Mouse (Mus musculus) heart, embryonic 15.5 days (tissue): ENCODE data around the gene Zp3. TPM values are rescaled to one million over a fixed set of nuclear protein-coding genes. Genes with fewer than 3 reads are reported as not detected.

Source experiments
- ATAC-seq: fragments of 200-750 bp; cut with Nextera tagmentation; replicated peaks from 2 replicates; pipeline ENCODE4 v1.8.0; 2017; ENCODE audit warnings: low read depth, moderate TSS enrichment; ENCODE audit not compliant: insufficient number of reproducible peaks, insufficient read depth, low FRiP score
- H3K27ac ChIP-seq: fragments of 300-500 bp; sonication (generic); 2 replicates; pipeline ENCODE4 v1.5.1; 2015; ENCODE audit warnings: mild to moderate bottlenecking, inconsistent platforms
- H3K27me3 ChIP-seq: fragments of 300-500 bp; sonication (generic); 2 replicates; pipeline ENCODE4 v1.6.1; 2015; ENCODE audit warnings: inconsistent platforms
- H3K36me3 ChIP-seq: fragments of 300-500 bp; sonication (generic); 2 replicates; pipeline ENCODE4 v1.6.1; 2015; ENCODE audit warnings: mild to moderate bottlenecking, inconsistent platforms
- H3K4me1 ChIP-seq: fragments of 300-500 bp; sonication (generic); replicated peaks from 2 replicates; pipeline ENCODE4 v1.6.1; 2015; ENCODE audit warnings: inconsistent platforms
- H3K4me2 ChIP-seq: fragments of 300-500 bp; sonication (generic); 2 replicates; pipeline ENCODE4 v1.6.1; 2015; ENCODE audit warnings: inconsistent platforms, mild to moderate bottlenecking, moderate library complexity
- H3K4me3 ChIP-seq: fragments of 300-500 bp; sonication (generic); 2 replicates; pipeline ENCODE4 v1.5.1; 2015; ENCODE audit warnings: mild to moderate bottlenecking, inconsistent platforms
- H3K9ac ChIP-seq: fragments of 300-500 bp; sonication (generic); 2 replicates; pipeline ENCODE4 v1.6.1; 2015; ENCODE audit warnings: mild to moderate bottlenecking, inconsistent platforms
- H3K9me3 ChIP-seq: fragments of 300-500 bp; sonication (generic); replicated peaks from 2 replicates; pipeline ENCODE4 v1.6.1; 2016; ENCODE audit warnings: inconsistent platforms
- WGBS: fragments of 180-500 bp; shearing (Covaris S2); methylation state at CpG from one replicate; pipeline ENCODE4 v1.1.7; 2015; ENCODE audit warnings: mixed read lengths; 5-methylcytosine and 5-hydroxymethylcytosine counted together
- polyA plus RNA-seq: library from polyadenylated mRNA; unstranded; fragments of >200 nt; fragmentation: Nextera tagmentation; extraction: Ambion mirVana; gene quantifications from 2 replicates; pipeline ENCODE4 v1.2.1, GENCODE M21; 2015

Zp3 gene
- polyA plus RNA-seq, 1 experiment from 2014 or later: not detected

DNA sequence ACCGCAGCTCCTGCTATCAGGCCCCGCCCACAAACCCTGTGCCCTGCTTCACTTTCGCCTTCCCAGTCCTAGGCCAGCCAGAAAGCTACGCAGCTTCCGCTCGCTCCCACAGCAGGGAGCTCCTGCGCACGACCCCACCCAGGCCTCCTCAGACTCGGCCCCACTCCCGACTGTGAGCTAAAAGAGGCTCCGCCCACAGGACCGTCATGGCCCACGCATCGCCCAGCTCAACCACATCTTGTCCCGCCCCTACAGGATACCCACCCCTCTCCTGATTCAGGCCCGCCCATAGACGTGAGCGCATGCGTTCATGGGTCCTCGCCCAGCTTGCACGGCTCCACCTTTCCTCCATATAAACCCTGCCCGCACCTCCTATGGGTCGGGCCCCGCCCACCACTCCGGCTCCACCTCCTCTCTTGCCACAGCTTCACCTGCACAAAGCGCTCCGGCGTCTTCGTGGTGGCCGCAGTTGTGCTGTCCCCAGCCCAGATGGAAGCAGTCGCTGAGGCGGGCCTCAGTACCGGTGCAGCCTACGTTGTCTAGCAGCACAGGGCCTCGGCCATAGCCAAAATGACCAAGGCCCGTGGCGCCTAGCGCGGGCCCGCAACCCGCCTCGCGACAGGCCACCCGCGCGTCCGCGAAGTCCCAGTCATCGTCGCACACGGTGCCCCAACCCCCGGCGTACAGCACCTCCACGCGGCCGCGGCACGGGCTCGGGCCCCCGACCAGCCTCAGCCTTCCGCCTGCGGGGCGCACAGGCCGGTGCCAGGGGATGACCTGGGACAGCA lies 17.2 kb upstream of the Zp3 start:
- H3K27ac ChIP-seq: peak overlapping the region; percentile 95
- H3K9ac ChIP-seq: peak overlapping the region; percentile 90
- peaks cover 30% of the 10 kb centered on the region for H3K4me1 ChIP-seq
- H3K27me3 ChIP-seq: no peaks in the 10 kb centered on the region
- H3K36me3 ChIP-seq: no peaks in the 10 kb centered on the region
- H3K4me2 ChIP-seq: peak overlapping the region; percentile 98
- H3K4me3 ChIP-seq: peak overlapping the region; percentile 72
- H3K9me3 ChIP-seq: no peaks in the 10 kb centered on the region
- ATAC-seq: peak; percentile 93
- WGBS: under 1% methylated on average over 63 of the region's 64 CpGs

DNA sequence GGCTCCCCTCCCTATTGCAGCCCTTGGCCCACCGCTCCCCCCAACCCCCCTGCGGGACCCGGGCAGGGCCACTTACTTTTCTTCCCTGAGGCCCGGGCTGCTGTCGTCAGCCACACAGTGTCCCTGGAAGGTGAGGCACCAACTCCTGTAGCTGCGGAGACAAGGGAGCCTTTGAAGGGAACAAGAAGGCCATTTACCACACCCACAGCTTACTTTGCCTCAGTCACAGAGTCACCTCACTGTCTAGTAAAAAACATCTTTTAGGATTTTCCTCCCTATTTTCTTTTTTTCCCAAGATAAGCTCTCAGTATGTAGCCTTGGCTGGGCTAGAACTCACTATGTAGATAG lies 16.6 kb upstream of the Zp3 start:
- 10% methylated on average over 6 of the region's 6 CpGs for WGBS
- Histone ChIP-seq H3K27me3 (no peaks in the 10 kb centered on the region), H3K4me2 (peak overlapping the region; percentile 98), H3K27ac (peak overlapping the region; percentile 95), H3K4me3 (peak overlapping the region; percentile 72), H3K9ac (peak overlapping the region; percentile 90), H3K9me3 (no peaks in the 10 kb centered on the region), H3K4me1 (peaks cover 27% of the 10 kb centered on the region), H3K36me3 (no peaks in the 10 kb centered on the region)
- no peak for ATAC-seq

DNA sequence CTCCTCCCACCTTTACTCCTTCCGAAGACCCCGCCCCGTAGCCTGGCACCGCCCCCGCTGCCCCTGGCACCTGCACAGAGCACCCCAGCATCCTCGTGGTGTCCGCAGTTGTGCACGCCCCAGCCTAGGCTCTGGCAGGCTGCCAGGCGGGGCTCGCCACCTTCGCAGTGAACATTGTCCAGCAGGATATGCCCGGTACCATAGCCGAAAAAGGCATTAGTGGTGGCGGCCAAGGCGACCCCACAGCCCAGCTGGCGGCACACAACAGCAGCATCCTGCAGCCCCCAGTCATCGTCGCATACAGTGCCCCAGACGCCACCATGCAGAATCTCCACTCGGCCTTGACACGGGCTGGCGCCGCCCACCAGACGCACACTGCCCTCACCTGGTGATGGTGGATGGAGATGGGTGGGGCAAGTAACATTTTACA lies 14.4 kb upstream of the Zp3 start:
- H3K4me3 ChIP-seq: peak overlapping the region; percentile 24
- no peak for ATAC-seq
- H3K4me1 ChIP-seq: peaks cover 24% of the 10 kb centered on the region
- peak overlapping the region; percentile 29; the same call in 1 of the 2 replicates for H3K9ac ChIP-seq
- H3K27me3 ChIP-seq: no peaks in the 10 kb centered on the region
- no peak overlapping the region for H3K27ac ChIP-seq
- 8% methylated on average over 24 of the region's 24 CpGs for WGBS
- H3K36me3 ChIP-seq: no peaks in the 10 kb centered on the region
- H3K4me2 ChIP-seq: peak overlapping the region; percentile 61
- H3K9me3 ChIP-seq: no peaks in the 10 kb centered on the region

GRCm38 (mm10) chr5:135966866-135967265 lies 13.0 kb upstream of the Zp3 start:
- no peak for ATAC-seq
- 51% methylated on average over 9 of the region's 9 CpGs for WGBS

DNA sequence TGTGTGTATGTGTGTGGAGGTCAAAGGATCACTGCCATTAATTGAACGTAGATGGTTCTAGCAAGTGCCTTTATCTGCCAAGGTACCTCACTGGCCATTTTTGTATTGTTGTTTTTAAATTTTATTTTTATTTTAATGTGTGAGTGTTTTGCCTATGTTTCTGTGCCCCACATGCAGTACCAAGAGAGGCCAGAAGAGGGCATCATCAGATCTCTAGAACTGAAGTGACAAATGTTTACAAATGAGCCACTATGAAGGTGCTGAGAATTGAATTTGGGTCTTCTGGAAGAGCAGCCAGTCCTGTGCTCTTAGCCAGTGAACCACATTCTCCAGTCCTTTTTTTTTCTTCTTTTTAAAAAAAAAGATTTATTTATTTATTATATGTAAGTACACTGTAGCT lies 11.1 kb upstream of the Zp3 start:
- Histone ChIP-seq H3K4me3 (no peak overlapping the region), H3K4me1 (peaks cover 12% of the 10 kb centered on the region), H3K9ac (no peak overlapping the region), H3K4me2 (no peak overlapping the region), H3K27ac (no peak overlapping the region), H3K27me3 (no peaks in the 10 kb centered on the region), H3K9me3 (no peaks in the 10 kb centered on the region), H3K36me3 (no peaks in the 10 kb centered on the region)
- WGBS: 55% methylated on average over 1 of the region's 1 CpGs
- ATAC-seq: no peak

More at GRCm38 (mm10) chr5:135966866-135967265, 13.0 kb upstream of the Zp3 start:
- H3K9ac ChIP-seq: no peak overlapping the region
- H3K27ac ChIP-seq: no peak overlapping the region
- H3K4me2 ChIP-seq: no peak overlapping the region
- H3K9me3 ChIP-seq: no peaks in the 10 kb centered on the region
- H3K4me1 ChIP-seq: peaks cover 19% of the 10 kb centered on the region
- no peak overlapping the region for H3K4me3 ChIP-seq
- no peaks in the 10 kb centered on the region for H3K27me3 ChIP-seq
- no peaks in the 10 kb centered on the region for H3K36me3 ChIP-seq

DNA sequence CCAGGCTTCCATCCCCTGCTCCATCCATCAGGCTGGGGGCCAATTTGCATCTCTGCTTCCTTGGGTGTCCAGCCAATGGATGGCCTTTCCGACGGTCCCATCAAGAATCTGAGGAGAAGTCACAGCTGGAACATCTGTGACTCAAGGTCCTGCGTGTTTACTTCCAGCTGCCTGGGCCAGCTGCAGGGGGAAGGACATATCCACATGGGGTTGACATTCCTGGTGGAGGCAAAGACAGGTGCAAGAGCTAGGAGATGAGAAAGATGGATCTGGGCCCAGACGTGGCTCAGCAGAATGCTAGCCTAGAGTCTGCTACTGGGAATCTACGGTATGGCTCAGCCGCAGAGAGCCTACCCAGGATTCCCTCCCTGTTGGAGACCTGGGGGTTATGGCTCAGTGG lies 9.7 kb upstream of the Zp3 start:
- no peak overlapping the region for H3K4me2 ChIP-seq
- no peaks in the 10 kb centered on the region for H3K27me3 ChIP-seq
- no peak overlapping the region for H3K4me3 ChIP-seq
- no peak overlapping the region for H3K9ac ChIP-seq
- 72% methylated on average over 6 of the region's 6 CpGs for WGBS
- peaks cover 9% of the 10 kb centered on the region for H3K4me1 ChIP-seq
- ATAC-seq: no peak
- H3K9me3 ChIP-seq: no peaks in the 10 kb centered on the region
- H3K27ac ChIP-seq: no peak overlapping the region
- no peaks in the 10 kb centered on the region for H3K36me3 ChIP-seq

DNA sequence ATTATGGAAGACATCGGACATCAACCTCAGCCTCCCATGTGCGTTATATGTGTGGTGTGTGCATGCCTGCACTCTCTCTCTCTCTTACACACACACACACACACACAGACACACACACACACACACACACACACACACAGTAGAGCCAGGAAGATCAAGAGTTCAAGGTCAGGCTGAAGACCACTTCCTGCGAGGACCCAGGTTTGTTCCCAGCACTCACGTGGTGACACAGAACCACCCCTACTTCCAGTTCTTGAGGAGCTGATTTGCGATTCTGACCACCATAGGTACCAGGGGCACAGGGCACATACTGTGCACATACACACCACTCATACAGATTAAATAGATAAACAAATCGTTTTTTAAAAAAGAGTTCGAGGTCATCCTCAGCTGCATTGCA lies 8.0 kb upstream of the Zp3 start:
- Histone ChIP-seq H3K27me3 (no peaks in the 10 kb centered on the region), H3K4me2 (no peak overlapping the region), H3K36me3 (no peaks in the 10 kb centered on the region), H3K9ac (no peak overlapping the region), H3K9me3 (no peaks in the 10 kb centered on the region), H3K4me3 (no peak overlapping the region), H3K4me1 (0 out of 2 replicates have a peak, but pooled peaks cover 2% of the 10 kb centered on the region), H3K27ac (no peak overlapping the region)
- 85% methylated on average over 7 of the region's 7 CpGs for WGBS
- no peak for ATAC-seq

GRCm38 (mm10) chr5:135974365-135974764 lies 5.5 kb upstream of the Zp3 start, which contains the start of gene Ssc4d:
Gene Ssc4d, minus strand, starts transcription at chr5:135974531.
- Histone ChIP-seq H3K27ac (no peak within 1 kb of the TSS), H3K9me3 (no peaks in the 10 kb centered on the region), H3K27me3 (no peaks in the 10 kb centered on the region), H3K4me1 (0 out of 2 replicates have a peak, but pooled peaks cover 2% of the 10 kb centered on the region), H3K9ac (no peak within 1 kb of the TSS), H3K4me2 (no peak within 1 kb of the TSS), H3K36me3 (no peaks in the 10 kb centered on the region), H3K4me3 (no peak within 1 kb of the TSS)
- ATAC-seq: no peak
- 18% methylated on average over 9 of the region's 9 CpGs for WGBS

- no peak overlapping the region for H3K4me3 ChIP-seq
- no peaks in the 10 kb centered on the region for H3K9me3 ChIP-seq
- no peaks in the 10 kb centered on the region for H3K36me3 ChIP-seq
- no peak overlapping the region for H3K9ac ChIP-seq
- WGBS: 89% methylated on average over 8 of the region's 8 CpGs
- H3K4me2 ChIP-seq: no peak overlapping the region
- 0 out of 2 replicates have a peak, but pooled peaks cover 2% of the 10 kb centered on the region for H3K4me1 ChIP-seq
- H3K27me3 ChIP-seq: no peaks in the 10 kb centered on the region
- no peak for ATAC-seq
- H3K27ac ChIP-seq: no peak overlapping the region
These were observed 3.8 kb upstream of the Zp3 start for GRCm38 (mm10) chr5:135975893-135976668.

DNA sequence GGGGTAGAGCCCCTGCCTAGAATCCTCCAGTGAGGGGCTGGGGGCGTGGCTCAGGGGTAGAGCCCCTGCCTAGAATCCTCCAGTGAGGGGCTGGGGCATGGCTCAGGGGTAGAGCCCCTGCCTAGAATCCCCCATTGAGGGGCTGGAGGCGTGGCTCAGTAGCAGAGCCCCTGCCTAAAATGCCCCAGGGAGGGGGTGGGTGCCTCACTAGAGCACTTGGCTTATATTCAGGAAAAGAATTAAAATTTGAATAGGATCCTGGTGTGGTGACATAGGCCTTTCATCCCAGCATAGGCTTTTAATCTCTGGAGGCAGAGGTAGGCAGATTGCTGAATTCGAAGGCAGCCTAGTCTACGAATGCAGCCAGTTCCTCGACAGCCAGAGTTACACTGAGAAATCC lies 518 bp upstream of the Zp3 start:
- no peaks in the 10 kb centered on the region for H3K27me3 ChIP-seq
- H3K4me2 ChIP-seq: no peak overlapping the region
- H3K9ac ChIP-seq: no peak overlapping the region
- H3K4me3 ChIP-seq: no peak overlapping the region
- 69% methylated on average over 5 of the region's 5 CpGs for WGBS
- ATAC-seq: no peak
- H3K4me1 ChIP-seq: 0 out of 2 replicates have a peak, but pooled peaks cover under 1% of the 10 kb centered on the region
- H3K36me3 ChIP-seq: no peaks in the 10 kb centered on the region
- H3K9me3 ChIP-seq: no peaks in the 10 kb centered on the region
- H3K27ac ChIP-seq: no peak overlapping the region

GRCm38 (mm10) chr5:135982398-135982797 lies 2.5 kb downstream of the Zp3 start:
- no peak overlapping the region for H3K4me2 ChIP-seq

More at GRCm38 (mm10) chr5:135982398-135982797, 2.5 kb downstream of the Zp3 start:
- ATAC-seq: no peak
- no peak overlapping the region for H3K27ac ChIP-seq
- H3K9ac ChIP-seq: no peak overlapping the region
- 36% methylated on average over 6 of the region's 6 CpGs for WGBS
- no peaks in the 10 kb centered on the region for H3K4me1 ChIP-seq
- H3K4me3 ChIP-seq: no peak overlapping the region
- H3K27me3 ChIP-seq: no peaks in the 10 kb centered on the region
- no peaks in the 10 kb centered on the region for H3K9me3 ChIP-seq
- H3K36me3 ChIP-seq: no peaks in the 10 kb centered on the region
